Mouse (Mus musculus) lung, postnatal 0 days (tissue): ENCODE measurements around the gene Eef1a2. TPM values are rescaled to one million over a fixed set of nuclear protein-coding genes. Genes with fewer than 3 reads are reported as not detected.
A peak's percentile ranks its signal among the peaks of the same experiment; 100 is the strongest.

Experiments used
- ATAC-seq: fragments of 200-750 bp; cut with Nextera tagmentation; 2 replicates; pipeline ENCODE4 v1.8.0; 2017; ENCODE audit warnings: moderate library complexity
- DNase-seq: peaks from one replicate; pipeline ENCODE4 v3.0.0-alpha.2; 2016; ENCODE audit warnings: low spot score
- H3K27ac ChIP-seq: fragments of 300-500 bp; sonication (generic); 2 replicates; pipeline ENCODE4 v1.5.1; 2014; ENCODE audit warnings: antibody characterized with exemption, mild to moderate bottlenecking, low read length, mixed read lengths
- H3K27me3 ChIP-seq: fragments of 300-500 bp; sonication (generic); replicated peaks from 2 replicates; pipeline ENCODE4 v1.6.1; 2014; ENCODE audit warnings: low read length, mixed read lengths; ENCODE audit not compliant: insufficient read depth
- H3K36me3 ChIP-seq: fragments of 300-500 bp; sonication (generic); 2 replicates; pipeline ENCODE4 v1.6.1; 2014; ENCODE audit warnings: low read length, mixed read lengths; ENCODE audit not compliant: insufficient read depth
- H3K4me1 ChIP-seq: fragments of 300-500 bp; sonication (generic); 2 replicates; pipeline ENCODE4 v1.6.1; 2014; ENCODE audit warnings: antibody characterized with exemption, low read depth, low read length, mixed read lengths; ENCODE audit not compliant: insufficient read depth
- H3K4me2 ChIP-seq: fragments of 300-500 bp; sonication (generic); replicated peaks from 2 replicates; pipeline ENCODE4 v1.6.1; 2014; ENCODE audit warnings: low read depth, mild to moderate bottlenecking, low read length, moderate library complexity, mixed read lengths
- H3K4me3 ChIP-seq: fragments of 300-500 bp; sonication (generic); 2 replicates; pipeline ENCODE4 v1.5.1; 2014; ENCODE audit warnings: low read depth, low read length
- H3K9ac ChIP-seq: fragments of 300-500 bp; sonication (generic); replicated peaks from 2 replicates; pipeline ENCODE4 v1.6.1; 2014; ENCODE audit warnings: low read depth, mild to moderate bottlenecking
- H3K9me3 ChIP-seq: fragments of 300-500 bp; sonication (generic); 2 replicates; pipeline ENCODE4 v1.6.1; 2016; ENCODE audit warnings: low read length, mixed read lengths
- CTCF ChIP-seq: IDR thresholded peaks from 2 replicates; pipeline ENCODE4 v1.5.1; 2016; ENCODE audit warnings: antibody characterized with exemption, mild to moderate bottlenecking
- EP300 ChIP-seq: IDR thresholded peaks from 2 replicates; pipeline ENCODE4 v1.6.1; 2016; ENCODE audit warnings: antibody characterized with exemption, mild to moderate bottlenecking, control low read depth
- WGBS: fragments of 180-500 bp; shearing (Covaris S2); extraction: QIAGEN DNeasy Blood & Tissue Kit; methylation state at CpG from one replicate; pipeline ENCODE4 v1.1.7; 2014; 5-methylcytosine and 5-hydroxymethylcytosine counted together
- polyA plus RNA-seq: library from polyadenylated mRNA; unstranded; fragments of >200 nt; fragmentation: Nextera tagmentation; extraction: Ambion mirVana; gene quantifications from 2 replicates; pipeline ENCODE4 v1.2.1, GENCODE M21; 2015

Eef1a2 gene
- polyA plus RNA-seq, 1 experiment from 2014 or later = 0.14 TPM

- no peak for ATAC-seq
- 43% methylated on average over 4 of the region's 4 CpGs for WGBS
- Histone ChIP-seq H3K4me2 (no peak overlapping the region), H3K27ac (no peak overlapping the region), H3K9me3 (no peaks in the 10 kb centered on the region), H3K27me3 (peaks cover 15% of the 10 kb centered on the region; the same call in 1 of the 2 replicates), H3K9ac (no peak overlapping the region), H3K36me3 (no peaks in the 10 kb centered on the region), H3K4me3 (no peak overlapping the region), H3K4me1 (no peaks in the 10 kb centered on the region)
- TF ChIP-seq EP300 = no peak
- no peak for TF ChIP-seq CTCF
- DNase-seq = no peak
Observed at GRCm38 (mm10) chr2:181155801-181156200, 1.0 kb downstream of the Eef1a2 start.

- Histone ChIP-seq H3K4me1 (no peaks in the 10 kb centered on the region), H3K9ac (no peak overlapping the region), H3K27me3 (peaks cover 15% of the 10 kb centered on the region; the same call in 1 of the 2 replicates), H3K4me2 (no peak overlapping the region), H3K27ac (no peak overlapping the region), H3K4me3 (no peak overlapping the region), H3K36me3 (no peaks in the 10 kb centered on the region), H3K9me3 (no peaks in the 10 kb centered on the region)
- TF ChIP-seq CTCF = no peak
- no peak for TF ChIP-seq EP300
- 66% methylated on average over 8 of the region's 8 CpGs for WGBS
- DNase-seq = no peak
- no peak for ATAC-seq
Observed at GRCm38 (mm10) chr2:181154831-181155415, 1.9 kb downstream of the Eef1a2 start.

GRCm38 (mm10) chr2:181154361-181154760 lies 2.5 kb downstream of the Eef1a2 start:
- H3K9ac ChIP-seq = no peak overlapping the region
- peaks cover 15% of the 10 kb centered on the region; the same call in 1 of the 2 replicates for H3K27me3 ChIP-seq
- no peak for DNase-seq
- ATAC-seq = no peak
- no peaks in the 10 kb centered on the region for H3K4me1 ChIP-seq
- no peak overlapping the region for H3K4me2 ChIP-seq
- H3K9me3 ChIP-seq = no peaks in the 10 kb centered on the region
- 81% methylated on average over 3 of the region's 3 CpGs for WGBS
- no peak overlapping the region for H3K27ac ChIP-seq
- TF ChIP-seq CTCF = no peak
- TF ChIP-seq EP300 = no peak
- H3K4me3 ChIP-seq = no peak overlapping the region
- no peaks in the 10 kb centered on the region for H3K36me3 ChIP-seq

GRCm38 (mm10) chr2:181153837-181154236 lies 3.0 kb downstream of the Eef1a2 start:
- Histone ChIP-seq H3K27me3 (peaks cover 15% of the 10 kb centered on the region; the same call in 1 of the 2 replicates), H3K4me3 (no peak overlapping the region), H3K36me3 (no peaks in the 10 kb centered on the region), H3K9ac (no peak overlapping the region), H3K4me1 (no peaks in the 10 kb centered on the region), H3K9me3 (no peaks in the 10 kb centered on the region), H3K4me2 (no peak overlapping the region), H3K27ac (no peak overlapping the region)
- no peak for ATAC-seq
- no peak for TF ChIP-seq EP300
- peak; percentile 61 for TF ChIP-seq CTCF
- WGBS = 0% methylated on average over 1 of the region's 1 CpGs
- no peak for DNase-seq

GRCm38 (mm10) chr2:181153131-181153530 lies 3.7 kb downstream of the Eef1a2 start:
- H3K27ac ChIP-seq = no peak overlapping the region
- H3K36me3 ChIP-seq = no peaks in the 10 kb centered on the region
- peaks cover 15% of the 10 kb centered on the region; the same call in 1 of the 2 replicates for H3K27me3 ChIP-seq
- H3K4me1 ChIP-seq = 0 out of 2 replicates have a peak, but pooled peaks cover 3% of the 10 kb centered on the region
- H3K4me3 ChIP-seq = no peak overlapping the region
- H3K9ac ChIP-seq = no peak overlapping the region
- WGBS = 65% methylated on average over 1 of the region's 1 CpGs
- no peak overlapping the region for H3K4me2 ChIP-seq
- no peak for TF ChIP-seq EP300
- no peak for TF ChIP-seq CTCF
- DNase-seq = no peak
- H3K9me3 ChIP-seq = no peaks in the 10 kb centered on the region
- no peak for ATAC-seq

- no peaks in the 10 kb centered on the region for H3K36me3 ChIP-seq
- 0 out of 2 replicates have a peak, but pooled peaks cover 3% of the 10 kb centered on the region for H3K4me1 ChIP-seq
- no peak for DNase-seq
- no peak overlapping the region for H3K4me3 ChIP-seq
- no peak overlapping the region for H3K4me2 ChIP-seq
- H3K27me3 ChIP-seq = peaks cover 15% of the 10 kb centered on the region; the same call in 1 of the 2 replicates
- no peak overlapping the region for H3K9ac ChIP-seq
- no peak for ATAC-seq
- H3K9me3 ChIP-seq = no peaks in the 10 kb centered on the region
- WGBS = 93% methylated on average over 17 of the region's 17 CpGs
- H3K27ac ChIP-seq = no peak overlapping the region
- TF ChIP-seq EP300 (no peak), CTCF (no peak)
Observed at GRCm38 (mm10) chr2:181152701-181153100, 4.1 kb downstream of the Eef1a2 start.
